Mouse (Mus musculus) mature B cell (primary cell): Measurements from ENCODE around the gene Clock.

Experiments used
- in situ Hi-C: fragments of 300-500 bp; cut with MboI; formaldehyde crosslinking; loops from 2 replicates; pipeline ENCODE4 v1.14.3; 2019

Gene Clock

GRCm38 (mm10) chr5:76182326-76182725 lies 122.3 kb downstream of the Clock start:
- in situ Hi-C loops: no loop called here

- in situ Hi-C loops: no loop called here
Measured at GRCm38 (mm10) chr5:76179791-76180190, 124.8 kb downstream of the Clock start.

- in situ Hi-C loops: no loop called here
Measured at GRCm38 (mm10) chr5:76179171-76179570, 125.4 kb downstream of the Clock start.

GRCm38 (mm10) chr5:76177664-76178063 lies 126.9 kb downstream of the Clock start:
- in situ Hi-C loops: no loop called here

- in situ Hi-C loops: no loop called here
Measured at GRCm38 (mm10) chr5:76176841-76177240, 127.8 kb downstream of the Clock start.

GRCm38 (mm10) chr5:76176411-76176810 lies 128.2 kb downstream of the Clock start:
- in situ Hi-C loops: no loop called here

- in situ Hi-C loops: no loop called here
Measured at GRCm38 (mm10) chr5:76175051-76175450, 129.5 kb downstream of the Clock start.

GRCm38 (mm10) chr5:76171039-76171438 lies 133.6 kb downstream of the Clock start:
- in situ Hi-C loops: no loop called here

- in situ Hi-C loops: no loop called here
Measured at GRCm38 (mm10) chr5:76170522-76170921, 134.1 kb downstream of the Clock start.

- in situ Hi-C loops: no loop called here
Measured at GRCm38 (mm10) chr5:76164827-76165226, 139.8 kb downstream of the Clock start.

- in situ Hi-C loops: no loop called here
Measured at GRCm38 (mm10) chr5:76163828-76164390, 140.7 kb downstream of the Clock start.

GRCm38 (mm10) chr5:76162926-76163325 lies 141.7 kb downstream of the Clock start:
- in situ Hi-C loops: no loop called here

GRCm38 (mm10) chr5:76161491-76161890 lies 143.1 kb downstream of the Clock start:
- in situ Hi-C loops: no loop called here

- in situ Hi-C loops: no loop called here
Measured at GRCm38 (mm10) chr5:76160086-76160485, 144.5 kb downstream of the Clock start.
